Mouse (Mus musculus) megakaryocyte, embryonic 14.5 days (primary cell): ENCODE results near the gene Zfhx3.

ENCODE experiments used
- FLI1 ChIP-seq: IDR thresholded peaks from 2 replicates; pipeline ENCODE4 v1.6.1; 2012; ENCODE audit warnings: low read length, inconsistent platforms, mixed read lengths
- GATA1 ChIP-seq: IDR thresholded peaks from 3 replicates; pipeline ENCODE4 v1.6.1; 2012; ENCODE audit warnings: mixed read lengths, low read length, inconsistent platforms, borderline replicate concordance

DNA sequence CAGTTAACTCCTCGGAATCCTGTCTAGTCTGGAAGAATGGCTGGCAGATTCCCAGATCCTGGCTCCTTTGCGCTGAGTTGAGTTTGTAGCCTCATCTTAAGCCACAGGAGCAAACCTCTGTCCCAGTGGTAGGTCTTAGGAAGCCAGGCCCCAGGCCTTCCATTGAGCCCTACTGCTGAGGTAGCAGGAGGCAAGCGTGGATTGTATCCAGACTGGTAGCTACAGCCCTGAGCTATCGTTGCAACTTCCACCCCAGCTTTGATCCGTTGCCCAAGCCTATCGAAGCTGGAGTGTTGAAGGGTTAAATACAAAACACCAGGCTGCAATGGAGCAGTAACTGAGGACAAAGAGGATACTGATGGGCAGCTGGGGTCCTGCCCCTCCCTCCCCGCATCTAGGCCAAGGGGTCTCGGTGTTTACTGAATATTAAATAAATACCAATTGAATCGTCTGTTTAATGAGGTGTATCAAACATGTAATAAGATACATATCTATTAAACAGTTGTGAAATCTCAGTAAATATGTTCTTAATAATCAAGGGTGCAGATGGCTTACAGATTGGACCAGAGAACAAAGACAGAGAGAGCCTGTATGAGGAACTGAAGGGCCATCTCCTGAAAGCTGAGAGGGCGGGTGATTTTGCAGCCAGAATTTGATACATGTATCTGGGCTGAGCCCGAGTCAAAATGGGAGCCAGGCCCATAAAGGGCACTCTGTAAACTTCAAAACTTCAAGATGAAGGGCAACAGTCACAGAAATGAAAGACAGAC is 611.5 kb downstream of the Zfhx3 start:
- TF ChIP-seq GATA1 = no peak
- no peak for TF ChIP-seq FLI1
